9 mouse cellular contexts compared by ENCODE assay signal in the genomic region with DNA sequence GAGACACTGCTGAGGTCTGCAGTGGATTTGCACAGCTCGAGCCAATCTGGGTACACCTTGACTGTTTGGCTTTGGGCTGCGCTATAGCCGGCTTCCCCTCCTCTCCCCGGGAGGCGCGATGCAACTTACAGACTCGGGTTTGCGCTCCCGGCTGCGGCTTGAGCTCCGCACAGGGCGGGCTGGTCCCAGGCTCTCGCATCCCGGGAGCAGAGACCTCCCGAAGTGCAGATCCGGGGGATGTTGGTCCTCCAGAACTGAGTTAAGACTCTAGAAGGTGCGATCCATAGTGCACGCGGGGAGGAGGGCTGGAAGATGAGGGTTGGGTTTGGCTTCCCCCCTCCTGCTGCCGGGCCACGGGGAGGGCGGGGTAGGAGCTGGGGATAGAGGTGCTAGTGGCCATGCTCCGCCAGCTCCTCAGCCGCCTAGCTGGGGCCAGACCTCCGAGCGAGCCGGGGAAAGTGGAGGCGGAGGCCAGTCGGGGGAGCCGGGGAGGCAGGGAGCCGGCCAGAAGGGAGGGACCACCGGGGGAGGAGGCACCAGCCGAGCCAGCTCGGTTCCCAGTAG. TPM values are rescaled to one million over a fixed set of nuclear protein-coding genes. Genes with fewer than 3 reads are reported as not detected.
DNase-seq lines count a peak whose midpoint lies in the region; ATAC-seq lines count a peak whose summit lies in the region.
"Had no signal": no experiment of that assay in that cellular context is flagged by ENCODE, and none has a peak within 500 bp of the region (broad histone marks: within the 10 kb centered on the region; RNA-seq: fewer than 3 reads in every experiment).

Gene Kcnj8 (minus strand): TSS at position 560 of the 564 bp plus-strand sequence.

- H3K4me1 ChIP-seq in hindbrain, embryonic 12.5 days = peaks cover 20% of the 10 kb centered on the region

- H3K4me3 ChIP-seq in hindbrain, embryonic 12.5 days = peak within 1 kb of the TSS; percentile 44
- H3K4me3 ChIP-seq: erythroblast, embryonic 14.5 days had no signal

- no peaks in the 10 kb centered on the region for H3K36me3 ChIP-seq in hindbrain, embryonic 12.5 days

- peak; percentile 70 for DNase-seq in Muller cell, postnatal 12 days (ENCODE audit: inconsistent ontology term)
- DNase-seq in cerebellum, adult 8-10 months = peak; percentile 7
- peak; percentile 53 for DNase-seq in gastrocnemius, adult 18-20 months (ENCODE audit: low spot score)
- peak; percentile 51 for DNase-seq in left cerebral cortex, postnatal 4 days
- DNase-seq in mesoderm, embryonic 11.5 days (ENCODE audit: low read depth, low spot score) = peak; percentile 62
- peak; percentile 17 for DNase-seq in right cerebral cortex, postnatal 25 days
- DNase-seq in B cell, adult 2 months = no peak

- H3K4me2 ChIP-seq in hindbrain, embryonic 12.5 days (replicated peaks) = peak within 1 kb of the TSS; percentile 97

- H3K9ac ChIP-seq in hindbrain, embryonic 12.5 days = peak within 1 kb of the TSS; percentile 59

- WGBS in hindbrain, embryonic 12.5 days = 1% methylated on average over 34 of the region's 34 CpGs

- H3K27ac ChIP-seq in hindbrain, embryonic 12.5 days = no peak within 1 kb of the TSS

- no peaks in the 10 kb centered on the region for H3K9me3 ChIP-seq in hindbrain, embryonic 12.5 days (replicated peaks)

- peak; percentile 91 for ATAC-seq in hindbrain, embryonic 12.5 days (ENCODE audit: low FRiP score)

- H3K27me3 ChIP-seq in hindbrain, embryonic 12.5 days = peaks cover 59% of the 10 kb centered on the region

- intact Hi-C loops in left cerebral cortex, postnatal 4 days (cut with DNase I) = no loop called here

RNA-seq across cellular contexts. Expression of gene Kcnj8, which starts in this region (rescaled TPM):
- total RNA-seq in gastrocnemius, adult 18-20 months (2021) = 1 to 10 TPM; 4.3 to 7.4 TPM
- 4.3 and 4.9 TPM in 2 replicates for polyA plus RNA-seq in hindbrain, embryonic 12.5 days (2016; fragmentation: Nextera tagmentation; extraction: Ambion mirVana)
- total RNA-seq in left cerebral cortex, postnatal 4 days (2021) = 1 to 10 TPM; 4.2 to 4.4 TPM
- polyA plus RNA-seq: erythroblast, embryonic 14.5 days had no signal

Comparison
In these comparisons a context has a peak if more than half of its experiments do, and no peak if none do; other contexts are left out.
1. DNase-seq: peak in Muller cell, postnatal 12 days (single experiment), cerebellum, adult 8-10 months (single experiment), gastrocnemius, adult 18-20 months (single experiment), left cerebral cortex, postnatal 4 days (single experiment), mesoderm, embryonic 11.5 days (single experiment) and right cerebral cortex, postnatal 25 days (single experiment); none in B cell, adult 2 months (0 of 2).